Mouse (Mus musculus) CH12.LX (cell line): Measurements from ENCODE around the gene Pold1. TPM values are rescaled to one million over a fixed set of nuclear protein-coding genes. Genes with fewer than 3 reads are reported as not detected.
A peak's percentile ranks its signal among the peaks of the same experiment; 100 is the strongest.

Source experiments
- DNase-seq: peaks from one replicate; pipeline ENCODE4 v3.0.0-alpha.2; 2013; ENCODE audit errors: extremely low read depth
- H3K27ac ChIP-seq: 2 replicates; pipeline ENCODE4 v1.5.1; 2012; ENCODE audit warnings: low read depth, mild to moderate bottlenecking, control low read depth, moderate library complexity; ENCODE audit not compliant: insufficient read depth
- H3K27me3 ChIP-seq: replicated peaks from 2 replicates; pipeline ENCODE3; 2012; ENCODE audit warnings: inconsistent platforms
- H3K36me3 ChIP-seq, 2 experiments: replicated peaks in 1 of 2; 2 replicates each; pipeline versions ENCODE3 to v1.6.1; 2012; ENCODE audit warnings: inconsistent platforms in 1 of 2, low read length in 1 of 2, mild to moderate bottlenecking in 1 of 2, mixed read lengths in 1 of 2, moderate library complexity in 1 of 2; ENCODE audit not compliant: control insufficient read depth in 1 of 2, insufficient read depth in 1 of 2
- H3K4me1 ChIP-seq, 2 experiments: 2 replicates each; pipeline ENCODE4 v1.6.1; 2012; ENCODE audit warnings: inconsistent platforms in 1 of 2, moderate library complexity in 1 of 2; ENCODE audit not compliant: insufficient read depth in 2 of 2, control insufficient read depth in 1 of 2
- H3K4me2 ChIP-seq: 2 replicates; pipeline ENCODE4 v1.6.1; 2012; ENCODE audit warnings: low read depth, mild to moderate bottlenecking, control low read depth; ENCODE audit not compliant: poor library complexity, insufficient read depth, severe bottlenecking
- H3K4me3 ChIP-seq, 3 experiments: fragments of 150-350 bp in 1 of 3; sonication (generic) in 1 of 3; replicated peaks in 1 of 3; 2 replicates each; pipeline versions ENCODE3 to v1.5.1; 2011 to 2012; ENCODE audit warnings: low read depth in 2 of 3, low read length in 2 of 3, mild to moderate bottlenecking in 2 of 3, moderate library complexity in 2 of 3, control low read depth in 1 of 3, improper control_type of control experiment in 1 of 3, inconsistent platforms in 1 of 3, mixed read lengths in 1 of 3; ENCODE audit not compliant: poor library complexity in 1 of 3
- H3K79me2 ChIP-seq: replicated peaks from 2 replicates; pipeline ENCODE4 v1.6.1; 2012; ENCODE audit warnings: mild to moderate bottlenecking, moderate library complexity; ENCODE audit not compliant: control insufficient read depth, poor library complexity, insufficient read depth, severe bottlenecking; ENCODE audit errors: extremely low read depth
- H3K9ac ChIP-seq: 2 replicates; pipeline ENCODE4 v1.6.1; 2012; ENCODE audit warnings: low read depth, mild to moderate bottlenecking, control low read depth, moderate library complexity; ENCODE audit not compliant: insufficient read depth
- H3K9me3 ChIP-seq: replicated peaks from 2 replicates; pipeline ENCODE3; 2012; ENCODE audit warnings: low read length, inconsistent platforms, mixed read lengths
- BHLHE40 ChIP-seq: IDR thresholded peaks from 2 replicates; pipeline ENCODE4 v1.6.1; 2011; ENCODE audit warnings: mild to moderate bottlenecking, low read depth, low read length, improper control_type of control experiment
- CHD1 ChIP-seq: IDR thresholded peaks from 2 replicates; pipeline ENCODE4 v1.6.1; 2012; ENCODE audit warnings: low read depth, low read length, improper control_type of control experiment, inconsistent platforms
- CHD2 ChIP-seq: IDR thresholded peaks from 2 replicates; pipeline ENCODE4 v1.6.1; 2011; ENCODE audit warnings: low read length, improper control_type of control experiment
- CTCF ChIP-seq, 2 experiments: IDR thresholded peaks in 1 of 2; conservative IDR thresholded peaks in 1 of 2; 2 replicates each; pipeline ENCODE4 v1.5.1; 2011 to 2012; ENCODE audit warnings: low read depth in 2 of 2, low read length in 2 of 2, improper control_type of control experiment in 1 of 2, inconsistent platforms in 1 of 2, mild to moderate bottlenecking in 1 of 2, moderate library complexity in 1 of 2
- E2F4 ChIP-seq: IDR thresholded peaks from 2 replicates; pipeline ENCODE4 v1.6.1; 2011; ENCODE audit warnings: low read depth, low read length, improper control_type of control experiment; ENCODE audit not compliant: insufficient replicate concordance
- ELF1 ChIP-seq: IDR thresholded peaks from 2 replicates; pipeline ENCODE4 v1.6.1; 2014; ENCODE audit warnings: low read depth, mild to moderate bottlenecking, inconsistent platforms, low read length, improper control_type of control experiment
- EP300 ChIP-seq: IDR thresholded peaks from 2 replicates; pipeline ENCODE4 v1.6.1; 2011; ENCODE audit warnings: low read length, improper control_type of control experiment
- ETS1 ChIP-seq: conservative IDR thresholded peaks from 2 replicates; pipeline ENCODE4 v1.6.1; 2012; ENCODE audit warnings: low read depth, mild to moderate bottlenecking, inconsistent platforms, low read length, improper control_type of control experiment, moderate library complexity
- GABPA ChIP-seq: IDR thresholded peaks from 2 replicates; pipeline ENCODE4 v1.6.1; 2012; ENCODE audit warnings: low read depth, low read length, improper control_type of control experiment, inconsistent platforms; ENCODE audit not compliant: insufficient replicate concordance
- HCFC1 ChIP-seq: IDR thresholded peaks from 2 replicates; pipeline ENCODE4 v1.6.1; 2012; ENCODE audit warnings: low read depth, mild to moderate bottlenecking, inconsistent platforms, low read length, improper control_type of control experiment
- IRF4 ChIP-seq: IDR thresholded peaks from 2 replicates; pipeline ENCODE4 v1.6.1; 2014; ENCODE audit warnings: low read depth, mild to moderate bottlenecking, inconsistent platforms, low read length, improper control_type of control experiment
- JUN ChIP-seq: IDR thresholded peaks from 2 replicates; pipeline ENCODE4 v1.6.1; 2011; ENCODE audit warnings: low read depth, mild to moderate bottlenecking, low read length, improper control_type of control experiment, moderate library complexity; ENCODE audit not compliant: insufficient read depth
- JUND ChIP-seq: conservative IDR thresholded peaks from 2 replicates; pipeline ENCODE4 v1.6.1; 2011; ENCODE audit warnings: low read depth, low read length, improper control_type of control experiment
- KAT2A ChIP-seq: IDR thresholded peaks from 2 replicates; pipeline ENCODE4 v1.6.1; 2012; ENCODE audit warnings: low read length, improper control_type of control experiment, inconsistent platforms; ENCODE audit not compliant: insufficient replicate concordance
- MAFK ChIP-seq: IDR thresholded peaks from 2 replicates; pipeline ENCODE4 v1.6.1; 2011; ENCODE audit warnings: low read length, improper control_type of control experiment; ENCODE audit not compliant: insufficient replicate concordance
- MAX ChIP-seq: IDR thresholded peaks from 2 replicates; pipeline ENCODE4 v1.6.1; 2011; ENCODE audit warnings: low read length, improper control_type of control experiment
- MAZ ChIP-seq: IDR thresholded peaks from 2 replicates; pipeline ENCODE4 v1.6.1; 2012; ENCODE audit warnings: low read depth, mild to moderate bottlenecking, inconsistent platforms, low read length, improper control_type of control experiment, moderate library complexity
- MEF2A ChIP-seq: IDR thresholded peaks from 2 replicates; pipeline ENCODE4 v1.6.1; 2014; ENCODE audit warnings: low read depth, mild to moderate bottlenecking, inconsistent platforms, low read length, improper control_type of control experiment, borderline replicate concordance
- MXI1 ChIP-seq: IDR thresholded peaks from 2 replicates; pipeline ENCODE4 v1.6.1; 2011; ENCODE audit warnings: mild to moderate bottlenecking, low read depth, low read length, improper control_type of control experiment
- MYC ChIP-seq: IDR thresholded peaks from 2 replicates; pipeline ENCODE4 v1.6.1; 2011; ENCODE audit warnings: low read depth, mild to moderate bottlenecking, improper control_type of control experiment, low read length
- NELFE ChIP-seq: IDR thresholded peaks from 2 replicates; pipeline ENCODE4 v1.6.1; 2011; ENCODE audit warnings: low read depth, low read length, improper control_type of control experiment
- NRF1 ChIP-seq: IDR thresholded peaks from 2 replicates; pipeline ENCODE4 v1.6.1; 2014; ENCODE audit warnings: low read depth, mild to moderate bottlenecking, inconsistent platforms, low read length, improper control_type of control experiment, moderate library complexity
- PAX5 ChIP-seq: IDR thresholded peaks from 2 replicates; pipeline ENCODE4 v1.6.1; 2012; ENCODE audit warnings: low read length, inconsistent platforms, mixed read lengths
- POLR2A ChIP-seq: IDR thresholded peaks from 2 replicates; pipeline ENCODE4 v1.6.1; 2011; ENCODE audit warnings: low read depth, mild to moderate bottlenecking, improper control_type of control experiment, low read length
- POLR2AphosphoS2 ChIP-seq: IDR thresholded peaks from 2 replicates; pipeline ENCODE4 v1.6.1; 2011; ENCODE audit warnings: low read depth, low read length, improper control_type of control experiment
- RAD21 ChIP-seq: IDR thresholded peaks from 2 replicates; pipeline ENCODE4 v1.6.1; 2011; ENCODE audit warnings: low read depth, mild to moderate bottlenecking, low read length, improper control_type of control experiment, moderate library complexity
- RCOR1 ChIP-seq: conservative IDR thresholded peaks from 2 replicates; pipeline ENCODE4 v1.6.1; 2012; ENCODE audit warnings: low read depth, mild to moderate bottlenecking, inconsistent platforms, low read length, improper control_type of control experiment
- SIN3A ChIP-seq: IDR thresholded peaks from 2 replicates; pipeline ENCODE4 v1.6.1; 2012; ENCODE audit warnings: low read length, improper control_type of control experiment, inconsistent platforms
- SMC3 ChIP-seq: IDR thresholded peaks from 2 replicates; pipeline ENCODE4 v1.6.1; 2011; ENCODE audit warnings: low read depth, low read length, improper control_type of control experiment
- TBP ChIP-seq: conservative IDR thresholded peaks from 2 replicates; pipeline ENCODE4 v1.6.1; 2011; ENCODE audit warnings: low read depth, low read length, improper control_type of control experiment
- TCF12 ChIP-seq: IDR thresholded peaks from 2 replicates; pipeline ENCODE4 v1.6.1; 2014; ENCODE audit warnings: low read depth, mild to moderate bottlenecking, inconsistent platforms, low read length, improper control_type of control experiment
- UBTF ChIP-seq: IDR thresholded peaks from 2 replicates; pipeline ENCODE4 v1.6.1; 2012; ENCODE audit warnings: low read depth, mild to moderate bottlenecking, inconsistent platforms, low read length, improper control_type of control experiment, moderate library complexity
- USF1 ChIP-seq: IDR thresholded peaks from 2 replicates; pipeline ENCODE4 v1.6.1; 2014; ENCODE audit warnings: low read depth, mild to moderate bottlenecking, inconsistent platforms, low read length, improper control_type of control experiment
- USF2 ChIP-seq: conservative IDR thresholded peaks from 2 replicates; pipeline ENCODE4 v1.6.1; 2011; ENCODE audit warnings: low read depth, low read length, improper control_type of control experiment
- ZC3H11A ChIP-seq: IDR thresholded peaks from 2 replicates; pipeline ENCODE4 v1.6.1; 2012; ENCODE audit warnings: low read depth, mild to moderate bottlenecking, inconsistent platforms, low read length, improper control_type of control experiment
- ZKSCAN1 ChIP-seq: IDR thresholded peaks from 2 replicates; pipeline ENCODE4 v1.6.1; 2012; ENCODE audit warnings: low read depth, inconsistent platforms, low read length, improper control_type of control experiment, borderline replicate concordance
- ZMIZ1 ChIP-seq: IDR thresholded peaks from 2 replicates; pipeline ENCODE4 v1.6.1; 2012; ENCODE audit warnings: low read depth, mild to moderate bottlenecking, inconsistent platforms, low read length, improper control_type of control experiment
- ZNF384 ChIP-seq: IDR thresholded peaks from 2 replicates; pipeline ENCODE4 v1.6.1; 2012; ENCODE audit warnings: low read depth, low read length, improper control_type of control experiment, inconsistent platforms
- dilution Hi-C: fragments of 300-500 bp; cut with MboI; formaldehyde crosslinking; loops from 2 replicates; pipeline ENCODE4 v1.14.3; 2020; ENCODE audit warnings: low sequenced_read_pairs; ENCODE audit not compliant: extremely low pct_unique_long_range_greater_than_20kb, extremely low pct_ligation_motif_present
- in situ Hi-C: fragments of 300-500 bp; cut with MboI; formaldehyde crosslinking; loops from 3 replicates; pipeline ENCODE4 v1.14.3; 2019; ENCODE audit warnings: low sequenced_read_pairs, low pct_ligation_motif_present, low pct_unique_long_range_greater_than_20kb, mixed read lengths
- polyA plus RNA-seq: library from polyadenylated mRNA; unstranded; fragments of >175 nt; gene quantifications from 2 replicates; pipeline ENCODE4 v1.2.1, GENCODE M21; 2012; ENCODE audit warnings: low read depth; ENCODE audit not compliant: insufficient read length
- total RNA-seq, 2 experiments: library from RNA; depleted of rRNA; stranded (reverse); fragments of 300-350 nt in 1 of 2; fragments of >200 nt in 1 of 2; gene quantifications; 2 replicates each; pipeline ENCODE4 v1.2.3; 2012 to 2014

Gene Pold1
- total RNA-seq (2012; rRNA removed) (103 and 131 TPM in 2 replicates), total RNA-seq (2014; rRNA removed) (44.2 and 49.3 TPM in 2 replicates), polyA plus RNA-seq (61.4 and 67.6 TPM in 2 replicates)

- Histone ChIP-seq H3K4me1 (peaks cover 12 to 45% of the 10 kb centered on the region in 2 experiments), H3K79me2 (peaks cover 10% of the 10 kb centered on the region; the same call in 1 of the 2 replicates), H3K9ac (peak within 1 kb of the TSS; percentile 79), H3K27ac (peak within 1 kb of the TSS; percentile 52), H3K36me3 (peaks cover 30 to 54% of the 10 kb centered on the region in 2 experiments), H3K4me3 (peak within 1 kb of the TSS; percentile 41 to 82 (median 70)), H3K27me3 (no peaks in the 10 kb centered on the region), H3K9me3 (peaks cover 3% of the 10 kb centered on the region), H3K4me2 (peak within 1 kb of the TSS; percentile 52)
- in situ Hi-C loops (no loop called here), dilution Hi-C loops (no loop called here)
- DNase-seq, result peak; percentile 99
- no peak for TF ChIP-seq USF1
- TF ChIP-seq IRF4, result peak; percentile 45
- no peak for TF ChIP-seq JUN
- peak; percentile 86; the same call in 1 of the 2 replicates for TF ChIP-seq KAT2A
- TF ChIP-seq MAFK, result no peak
- peak; percentile 71 for TF ChIP-seq HCFC1
- peak; percentile 94; the same call in 1 of the 2 replicates for TF ChIP-seq E2F4
- peak; percentile 65 for TF ChIP-seq MAX
- peak; percentile 92 for TF ChIP-seq NRF1
- TF ChIP-seq POLR2A, result peak; percentile 69; the same call in 1 of the 2 replicates
- TF ChIP-seq MYC, result peak; percentile 76
- TF ChIP-seq MEF2A, result peak; percentile 73
- no peak for TF ChIP-seq UBTF
- TF ChIP-seq ZC3H11A, result peak; percentile 90
- peak; percentile 99 for TF ChIP-seq RAD21
- 0 out of 2 replicates have a peak, but pooled peaks have one; percentile 40 for TF ChIP-seq ETS1
- peak; percentile 55 to 98; a peak in 3 of 4 replicates for TF ChIP-seq CTCF (conservative IDR thresholded peaks at IDR 0.05 in 1 of 2, IDR thresholded peaks at IDR 0.05 in 1 of 2; ENCODE audit: low read depth in 2 of 2, low read length in 2 of 2)
- TF ChIP-seq SMC3, result peak; percentile 99
- TF ChIP-seq PAX5, result no peak
- peak; percentile 95 for TF ChIP-seq MXI1
- no peak for TF ChIP-seq JUND
- TF ChIP-seq ZMIZ1, result peak; percentile 56
- no peak; the same call in 1 of the 2 replicates for TF ChIP-seq CHD2
- TF ChIP-seq USF2, result no peak
- peak; percentile 60 for TF ChIP-seq MAZ
- 0 out of 2 replicates have a peak, but pooled peaks have one; percentile 24 for TF ChIP-seq RCOR1
- TF ChIP-seq CHD1, result no peak
- peak; percentile 93 for TF ChIP-seq POLR2AphosphoS2
- TF ChIP-seq SIN3A, result peak; percentile 85
- no peak for TF ChIP-seq GABPA
- no peak for TF ChIP-seq BHLHE40
- peak; percentile 65 for TF ChIP-seq TCF12
- TF ChIP-seq NELFE, result peak; percentile 65; the same call in 1 of the 2 replicates
- TF ChIP-seq TBP, result peak; percentile 80
- no peak for TF ChIP-seq EP300
- no peak for TF ChIP-seq ZNF384
- peak; percentile 79 for TF ChIP-seq ELF1
- no peak for TF ChIP-seq ZKSCAN1
These were observed at the start of gene Pold1 for GRCm38 (mm10) chr7:44548497-44549087. Gene Pold1, minus strand, starts transcription at chr7:44548849.
